14 mouse cellular contexts compared by ENCODE assay signal in genomic region chr9:22822770-22823169, GRCm38 (mm10).
DNase-seq lines count a peak whose midpoint lies in the region; ATAC-seq and TF ChIP-seq lines count a peak whose summit lies in the region.
"Had no signal": no experiment of that assay in that cellular context is flagged by ENCODE, and none has a peak within 500 bp of the region (broad histone marks: within the 10 kb centered on the region; RNA-seq: fewer than 3 reads in every experiment).

No protein-coding gene starts in this region.

- no peaks in the 10 kb centered on the region for H3K36me3 ChIP-seq in heart, embryonic 13.5 days
- no peaks in the 10 kb centered on the region for H3K36me3 ChIP-seq in stomach, embryonic 14.5 days (ENCODE audit: control insufficient read depth, insufficient read depth, low read length)
- H3K36me3 ChIP-seq in thymus, adult 2 months (ENCODE audit: control insufficient read depth, insufficient read depth, low read length), result no peaks in the 10 kb centered on the region
- H3K36me3 ChIP-seq: hindbrain, embryonic 15.5 days had no signal

- no peak for TF ChIP-seq POLR2A in thymus, adult 2 months (IDR thresholded peaks at IDR 0.05; ENCODE audit: control insufficient read depth, extremely low read depth, insufficient read depth, low read length, poor library complexity)

- no peak for ATAC-seq in heart, embryonic 13.5 days (ENCODE audit: extremely low read depth, insufficient number of reproducible peaks, low FRiP score, low TSS enrichment)
- 0 out of 2 replicates have a peak, but pooled peaks have one; percentile 44 for ATAC-seq in stomach, embryonic 14.5 days (ENCODE audit: insufficient number of reproducible peaks, insufficient read depth, low FRiP score, low read depth)

- peak; percentile 31 for DNase-seq in adrenal gland, postnatal 10 days
- DNase-seq in adrenal gland, adult 8-10 months, result no peak
- peak; percentile 30 to 31 for DNase-seq in kidney, postnatal 4 days
- no peak for DNase-seq in kidney, adult 9 months
- DNase-seq in thymus, adult 2 months, result no peak
- DNase-seq in cerebellum, adult 9-10 months, result no peak
- DNase-seq: lung, postnatal 10 days; midbrain, embryonic 14.5 days; right cerebral cortex, postnatal 14 days had no signal

- H3K9ac ChIP-seq in heart, embryonic 13.5 days, result no peak overlapping the region
- no peak overlapping the region for H3K9ac ChIP-seq in stomach, embryonic 14.5 days (replicated peaks; ENCODE audit: low read depth, low read length)
- H3K9ac ChIP-seq: hindbrain, embryonic 15.5 days had no signal

- 38% methylated on average over 5 of the region's 5 CpGs for WGBS in heart, embryonic 13.5 days
- 34% methylated on average over 5 of the region's 5 CpGs for WGBS in stomach, embryonic 14.5 days
- WGBS in thymus, adult 2 months, result 93% methylated on average over 5 of the region's 5 CpGs

- peak overlapping the region; percentile 25 for H3K4me2 ChIP-seq in heart, embryonic 13.5 days
- H3K4me2 ChIP-seq in stomach, embryonic 14.5 days (replicated peaks; ENCODE audit: low read depth, low read length), result no peak overlapping the region
- H3K4me2 ChIP-seq: hindbrain, embryonic 15.5 days; liver, embryonic 11.5 days had no signal

- peak overlapping the region; percentile 48; the same call in 1 of the 2 replicates for H3K27ac ChIP-seq in heart, embryonic 13.5 days (replicated peaks)
- H3K27ac ChIP-seq in stomach, embryonic 14.5 days (ENCODE audit: low read length), result no peak overlapping the region
- H3K27ac ChIP-seq in thymus, adult 2 months (ENCODE audit: control insufficient read depth, insufficient read depth, low read length), result no peak overlapping the region
- H3K27ac ChIP-seq: hindbrain, embryonic 15.5 days had no signal

- no peak overlapping the region for H3K4me3 ChIP-seq in heart, embryonic 13.5 days
- no peak overlapping the region for H3K4me3 ChIP-seq in stomach, embryonic 14.5 days (ENCODE audit: low read depth, low read length)
- H3K4me3 ChIP-seq in thymus, adult 2 months (ENCODE audit: control insufficient read depth, insufficient read depth, low read length), result no peak overlapping the region
- H3K4me3 ChIP-seq: hindbrain, embryonic 15.5 days had no signal

- H3K27me3 ChIP-seq in heart, embryonic 13.5 days (replicated peaks), result no peaks in the 10 kb centered on the region
- H3K27me3 ChIP-seq in stomach, embryonic 14.5 days (ENCODE audit: control insufficient read depth, insufficient read depth, low read length), result no peaks in the 10 kb centered on the region
- H3K27me3 ChIP-seq in thymus, adult 2 months (ENCODE audit: control insufficient read depth, insufficient read depth, low read length), result no peaks in the 10 kb centered on the region
- H3K27me3 ChIP-seq: hindbrain, embryonic 15.5 days had no signal

- H3K4me1 ChIP-seq in heart, embryonic 13.5 days, result peaks cover 33% of the 10 kb centered on the region
- H3K4me1 ChIP-seq in stomach, embryonic 14.5 days (ENCODE audit: control insufficient read depth, insufficient read depth, low read length), result peaks cover 6% of the 10 kb centered on the region; the same call in 1 of the 2 replicates
- no peaks in the 10 kb centered on the region for H3K4me1 ChIP-seq in thymus, adult 2 months (replicated peaks; ENCODE audit: control insufficient read depth, insufficient read depth, low read length)

- TF ChIP-seq CTCF in thymus, adult 2 months (IDR thresholded peaks at IDR 0.05; ENCODE audit: borderline replicate concordance, control insufficient read depth, extremely low read depth, insufficient read depth, low read length, poor library complexity), result no peak

- H3K9me3 ChIP-seq in heart, embryonic 13.5 days, result no peaks in the 10 kb centered on the region
- no peaks in the 10 kb centered on the region for H3K9me3 ChIP-seq in stomach, embryonic 14.5 days (ENCODE audit: control insufficient read depth, low read depth, low read length)
- H3K9me3 ChIP-seq: G1E; hindbrain, embryonic 15.5 days had no signal

Comparison
In these comparisons a context has a peak if more than half of its experiments do, and no peak if none do; other contexts are left out.
1. DNase-seq: peak in adrenal gland, postnatal 10 days (single experiment) and kidney, postnatal 4 days (2 of 2); none in adrenal gland, adult 8-10 months (single experiment), kidney, adult 9 months (single experiment), thymus, adult 2 months (single experiment) and cerebellum, adult 9-10 months (single experiment).